Mouse (Mus musculus): ENCODE results near the gene Wbp2.

The Wbp2 gene

GRCm38 (mm10) chr11:116062521-116062920 lies 24.3 kb downstream of the Wbp2 start:
- no peak for DNase-seq (ENCODE audit: low spot score in 2 of 2)

GRCm38 (mm10) chr11:116061641-116062415 lies 25.0 kb downstream of the Wbp2 start:
- DNase-seq (ENCODE audit: low spot score in 2 of 2): no peak

- no peak for DNase-seq (ENCODE audit: low spot score in 2 of 2)
Observed at GRCm38 (mm10) chr11:116060596-116060995, 26.2 kb downstream of the Wbp2 start.

- DNase-seq (ENCODE audit: low spot score in 2 of 2): no peak
Observed at GRCm38 (mm10) chr11:116059691-116060025, 27.1 kb downstream of the Wbp2 start.

DNA sequence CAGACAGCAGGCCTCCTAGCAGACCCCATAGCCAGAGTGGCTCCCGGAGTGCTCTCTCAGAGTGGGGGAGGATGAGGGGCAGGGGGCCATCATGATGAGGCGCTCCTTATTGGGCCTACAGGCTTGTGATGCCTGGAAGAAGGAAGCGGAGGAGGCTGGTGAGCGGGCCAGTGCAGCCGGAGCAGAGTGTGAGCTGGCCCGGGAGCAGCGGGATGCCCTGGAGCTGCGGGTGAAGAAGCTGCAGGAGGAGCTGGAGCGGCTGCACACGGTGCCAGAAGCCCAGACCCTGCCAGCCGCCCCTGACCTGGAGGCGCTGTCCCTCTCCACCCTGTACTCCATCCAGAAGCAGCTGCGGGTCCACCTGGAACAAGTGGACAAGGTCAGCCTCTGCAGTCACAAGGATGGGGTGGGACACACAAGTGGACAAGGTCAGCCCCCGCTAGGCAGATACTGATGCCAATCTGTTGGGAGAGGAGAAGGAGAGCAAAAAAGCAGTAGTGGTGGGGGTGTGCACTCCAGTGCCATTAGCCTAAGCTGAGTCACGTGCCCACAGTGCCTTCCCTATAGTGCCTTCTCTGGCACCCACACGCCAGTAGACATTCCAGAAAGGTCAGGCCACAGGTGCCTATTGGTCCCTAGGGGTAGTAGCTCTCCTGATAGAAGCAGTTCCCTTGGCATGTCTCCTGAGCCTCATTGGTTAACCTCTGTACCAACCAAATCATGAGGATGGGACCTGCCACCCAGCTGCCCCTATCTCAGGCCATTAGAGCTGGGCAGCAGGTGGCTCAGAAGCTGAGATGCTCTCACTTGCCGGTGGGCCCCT lies 27.7 kb downstream of the Wbp2 start:
- DNase-seq (ENCODE audit: low spot score in 2 of 2): no peak

DNA sequence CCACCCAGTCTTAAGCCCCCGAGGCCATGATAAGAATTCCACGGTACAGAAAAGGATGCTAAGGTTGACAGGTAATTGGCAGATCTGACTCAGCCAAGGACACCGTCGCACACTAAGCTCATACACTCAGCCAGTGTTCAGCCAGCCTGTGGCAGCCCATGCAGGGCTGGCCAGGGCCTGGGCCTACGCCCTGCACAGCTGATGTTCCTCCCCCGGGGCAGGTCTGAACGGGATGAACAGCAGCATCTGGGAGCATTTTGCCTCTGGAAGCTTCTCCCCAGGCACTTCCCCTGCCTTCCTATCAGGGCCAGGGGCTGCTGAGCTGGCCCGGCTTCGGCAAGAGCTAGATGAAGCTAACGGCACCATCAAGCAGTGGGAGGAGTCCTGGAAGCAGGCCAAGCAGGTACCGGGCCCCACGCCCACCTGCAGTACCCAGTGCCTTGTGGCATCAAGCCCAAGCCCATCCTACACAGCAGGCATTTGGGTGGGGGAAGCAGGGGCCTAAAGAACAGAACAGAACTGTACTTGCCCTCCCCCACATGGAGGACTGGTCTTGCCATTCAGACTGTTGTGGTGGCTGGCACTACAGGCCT lies 28.7 kb downstream of the Wbp2 start:
- DNase-seq (ENCODE audit: low spot score in 2 of 2): no peak

GRCm38 (mm10) chr11:116057237-116057881 lies 29.4 kb downstream of the Wbp2 start:
- DNase-seq (ENCODE audit: low spot score in 2 of 2): no peak

DNA sequence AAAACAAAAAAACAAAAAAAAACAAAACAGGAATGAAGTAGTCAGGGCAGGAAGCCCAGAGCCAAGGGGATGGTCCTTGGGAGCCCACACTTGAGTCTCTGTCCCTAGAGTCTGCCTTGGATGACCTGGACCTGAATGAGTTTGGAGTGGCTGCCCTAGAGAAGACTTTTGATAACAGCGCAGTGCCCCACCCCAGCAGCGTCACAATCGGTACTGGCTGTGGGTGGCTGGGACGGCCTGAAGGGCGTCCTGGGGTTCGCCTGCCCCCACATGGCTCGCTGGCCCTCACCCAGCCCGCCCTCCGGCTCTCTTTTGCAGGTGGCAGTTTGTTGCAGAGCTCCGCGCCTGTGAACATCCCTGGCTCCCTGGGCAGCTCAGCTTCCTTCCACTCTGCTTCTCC lies 30.9 kb downstream of the Wbp2 start:
- no peak for DNase-seq (ENCODE audit: low spot score in 2 of 2)

- DNase-seq (ENCODE audit: low spot score in 2 of 2): no peak
Observed at GRCm38 (mm10) chr11:116053510-116054229, 33.1 kb downstream of the Wbp2 start.

DNA sequence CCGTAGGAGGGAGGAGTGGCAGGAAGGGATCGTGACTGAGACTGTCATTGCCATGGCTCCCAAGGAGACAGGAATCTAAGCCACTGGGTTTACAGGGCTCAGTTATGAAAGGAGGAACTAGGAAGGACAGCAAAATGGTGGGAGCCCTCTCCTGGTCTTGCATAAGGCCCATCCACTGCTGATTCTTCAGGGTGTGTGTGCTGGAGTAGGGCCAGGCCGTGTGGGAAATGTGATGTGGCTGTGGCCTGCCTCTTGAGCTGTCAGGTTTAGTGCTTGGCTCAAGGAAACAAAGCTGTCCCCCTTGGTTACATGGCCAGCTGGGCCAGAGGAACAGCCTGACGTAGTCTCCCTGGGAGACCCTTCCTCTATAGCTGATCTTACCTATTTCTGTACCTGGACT lies 36.6 kb downstream of the Wbp2 start:
- DNase-seq (ENCODE audit: low spot score in 2 of 2): no peak

- no peak for DNase-seq (ENCODE audit: low spot score in 2 of 2)
Observed at GRCm38 (mm10) chr11:116049610-116050009, 37.2 kb downstream of the Wbp2 start.

- DNase-seq (ENCODE audit: low spot score in 2 of 2): no peak
Observed at GRCm38 (mm10) chr11:116045173-116045572, 41.6 kb downstream of the Wbp2 start.

GRCm38 (mm10) chr11:116043286-116043685 lies 43.5 kb downstream of the Wbp2 start:
- no peak for DNase-seq (ENCODE audit: low spot score in 2 of 2)

DNA sequence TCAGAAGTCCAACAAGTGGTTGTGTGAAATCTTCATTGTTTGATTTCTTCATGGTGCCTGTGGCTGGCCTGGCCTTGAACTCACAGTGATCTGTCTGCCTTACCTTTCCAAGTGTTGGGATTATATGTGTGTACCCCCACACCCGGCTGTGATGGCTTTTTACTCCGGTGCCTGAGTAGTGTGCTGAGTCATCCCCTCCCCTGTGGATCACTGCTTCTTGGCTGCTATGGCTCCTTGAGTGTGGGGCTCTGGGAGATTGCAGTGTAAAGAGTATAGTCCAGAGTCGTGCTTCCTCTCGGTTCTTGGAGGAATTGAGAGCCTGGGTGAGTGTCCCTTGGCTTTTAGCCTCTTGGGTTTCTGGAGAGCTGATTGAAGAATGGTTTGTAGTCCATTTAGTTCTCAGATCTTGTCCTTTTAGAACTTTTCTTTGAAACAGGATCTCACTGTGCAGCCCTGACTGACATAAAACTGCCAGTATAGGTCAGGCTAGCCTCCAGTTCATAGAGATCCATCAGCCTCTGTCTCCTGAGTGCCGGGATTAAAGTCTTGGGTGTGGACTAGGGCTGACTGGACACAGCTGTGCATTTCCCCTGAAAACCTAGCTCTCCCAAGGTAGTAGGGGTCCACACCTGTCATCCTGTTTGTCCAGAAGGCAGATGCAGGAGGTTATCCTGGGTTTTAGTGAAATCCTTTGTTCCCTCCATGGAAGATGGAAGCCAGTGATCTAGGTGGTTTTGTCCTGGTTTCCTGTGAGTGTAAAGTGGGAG lies 44.2 kb downstream of the Wbp2 start:
- no peak for DNase-seq (ENCODE audit: low spot score in 2 of 2)

GRCm38 (mm10) chr11:116041833-116042232 lies 45.0 kb downstream of the Wbp2 start:
- DNase-seq (ENCODE audit: low spot score in 2 of 2): no peak

- no peak for DNase-seq (ENCODE audit: low spot score in 2 of 2)
Observed at GRCm38 (mm10) chr11:116040593-116040992, 46.2 kb downstream of the Wbp2 start.

DNA sequence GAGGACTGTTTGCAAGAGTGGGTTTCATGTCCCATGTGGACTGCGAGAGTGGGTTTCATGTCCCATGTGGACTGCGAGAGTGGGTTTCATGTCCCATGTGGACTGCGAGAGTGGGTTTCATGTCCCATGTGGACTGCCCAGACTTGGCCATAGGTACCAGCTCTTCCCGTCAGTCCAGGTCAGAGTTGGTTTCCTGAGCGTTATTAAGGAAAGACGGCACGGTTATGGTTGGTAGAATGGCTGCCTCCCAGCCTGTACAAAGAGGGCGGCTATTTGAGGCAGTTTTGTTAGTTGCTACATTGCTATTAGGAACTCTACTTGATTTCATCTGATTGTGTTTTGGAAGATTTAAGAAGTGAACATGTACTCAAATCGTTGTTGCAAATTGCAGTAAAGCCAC lies 49.0 kb downstream of the Wbp2 start:
- no peak for DNase-seq (ENCODE audit: low spot score in 2 of 2)

DNA sequence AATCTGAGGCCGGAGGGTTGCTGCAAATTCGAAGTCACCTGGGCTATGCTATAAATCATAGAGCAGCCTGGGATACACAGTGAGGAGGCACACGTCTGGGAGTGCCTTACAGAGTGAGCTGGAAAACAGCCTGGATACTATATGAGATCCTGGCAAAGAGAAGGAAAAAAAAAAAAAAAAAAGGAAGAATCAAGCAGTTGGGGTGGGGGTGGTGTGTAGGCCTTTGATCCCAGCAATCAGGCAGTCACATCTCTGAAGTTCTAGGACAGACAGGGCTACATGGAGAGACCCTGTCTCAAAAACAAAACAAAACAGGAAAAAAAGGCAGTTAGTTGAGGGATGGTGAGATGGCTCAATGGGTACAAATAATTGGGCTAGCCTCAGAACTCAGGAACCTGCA lies 50.1 kb downstream of the Wbp2 start:
- DNase-seq (ENCODE audit: low spot score in 2 of 2): no peak

- no peak for DNase-seq (ENCODE audit: low spot score in 2 of 2)
Observed at GRCm38 (mm10) chr11:116034584-116034983, 52.2 kb downstream of the Wbp2 start.

GRCm38 (mm10) chr11:116030898-116031845 lies 55.6 kb downstream of the Wbp2 start:
- DNase-seq (ENCODE audit: low spot score in 2 of 2): peak; percentile 42 to 64
